ENCODE assay signal across 18 mouse cellular contexts in the genomic region with DNA sequence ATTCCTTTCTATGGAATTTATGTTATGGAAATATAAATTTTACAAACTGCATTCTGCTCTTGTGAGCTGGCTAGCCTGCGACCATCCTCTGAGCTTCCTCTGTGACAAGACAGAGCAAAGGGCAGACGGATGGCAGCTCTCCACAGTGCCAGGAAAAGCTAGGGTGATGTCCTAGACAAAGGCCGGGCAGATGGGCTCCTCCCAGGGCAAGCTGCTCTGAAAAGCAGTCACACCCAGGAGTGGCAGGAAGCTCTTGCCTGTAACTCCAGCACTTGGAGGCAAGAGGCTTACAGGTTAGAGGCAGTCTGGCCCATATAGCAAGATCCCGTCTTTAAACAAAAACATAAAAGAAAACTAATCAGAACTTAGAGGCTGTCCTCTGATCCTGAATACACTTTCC. TPM values are rescaled to one million over a fixed set of nuclear protein-coding genes. Genes with fewer than 3 reads are reported as not detected.
A peak's percentile ranks its signal among the peaks of the same experiment; 100 is the strongest.
DNase-seq lines count a peak whose midpoint lies in the region; ATAC-seq and TF ChIP-seq lines count a peak whose summit lies in the region.
"Had no signal": no experiment of that assay in that cellular context is flagged by ENCODE, and none has a peak within 500 bp of the region (broad histone marks: within the 10 kb centered on the region; RNA-seq: fewer than 3 reads in every experiment).

No protein-coding gene starts in this region.

- H3K9me3 ChIP-seq in E14TG2a.4 (ENCODE audit: low read length): no peaks in the 10 kb centered on the region
- no peaks in the 10 kb centered on the region for H3K9me3 ChIP-seq in hindbrain, postnatal 0 days (ENCODE audit: low read length)
- H3K9me3 ChIP-seq in forebrain, postnatal 0 days (ENCODE audit: low read length): no peaks in the 10 kb centered on the region
- H3K9me3 ChIP-seq: embryonic facial prominence, embryonic 12.5 days; liver, embryonic 13.5 days had no signal

- no peak overlapping the region for H3K9ac ChIP-seq in hindbrain, postnatal 0 days (replicated peaks; ENCODE audit: low read length)
- H3K9ac ChIP-seq in forebrain, postnatal 0 days: no peak overlapping the region
- H3K9ac ChIP-seq: embryonic facial prominence, embryonic 12.5 days; liver, embryonic 13.5 days had no signal

- no peaks in the 10 kb centered on the region for H3K27me3 ChIP-seq in E14TG2a.4 (ENCODE audit: insufficient read depth, low read length)
- no peaks in the 10 kb centered on the region for H3K27me3 ChIP-seq in hindbrain, postnatal 0 days (ENCODE audit: insufficient read depth, low read length)
- H3K27me3 ChIP-seq in forebrain, postnatal 0 days (ENCODE audit: insufficient read depth, low read length): no peaks in the 10 kb centered on the region
- H3K27me3 ChIP-seq: liver, embryonic 13.5 days had no signal

- H3K36me3 ChIP-seq in E14TG2a.4 (ENCODE audit: insufficient read depth, low read length): peaks cover 61% of the 10 kb centered on the region
- peaks cover 54% of the 10 kb centered on the region for H3K36me3 ChIP-seq in hindbrain, postnatal 0 days (ENCODE audit: insufficient read depth, low read length)
- peaks cover 54% of the 10 kb centered on the region for H3K36me3 ChIP-seq in forebrain, postnatal 0 days (ENCODE audit: insufficient read depth)

- ATAC-seq in hindbrain, postnatal 0 days: no peak
- ATAC-seq in forebrain, postnatal 0 days: no peak
- ATAC-seq: forebrain, embryonic 16.5 days had no signal

- peaks cover 81% of the 10 kb centered on the region for H3K4me1 ChIP-seq in E14TG2a.4 (replicated peaks; ENCODE audit: low read depth, low read length)
- H3K4me1 ChIP-seq in hindbrain, postnatal 0 days (ENCODE audit: insufficient read depth, low read length): peaks cover 12% of the 10 kb centered on the region
- H3K4me1 ChIP-seq in forebrain, postnatal 0 days (ENCODE audit: insufficient read depth): no peaks in the 10 kb centered on the region

- no peak for TF ChIP-seq CTCF in E14TG2a.4 (conservative IDR thresholded peaks at IDR 0.05; ENCODE audit: low read length)
- TF ChIP-seq CTCF in hindbrain, postnatal 0 days (IDR thresholded peaks at IDR 0.05; ENCODE audit: low read depth): no peak
- TF ChIP-seq CTCF in forebrain, postnatal 0 days (IDR thresholded peaks at IDR 0.05; ENCODE audit: low read depth): no peak

- H3K4me2 ChIP-seq in hindbrain, postnatal 0 days (ENCODE audit: low read depth, low read length): no peak overlapping the region
- no peak overlapping the region for H3K4me2 ChIP-seq in forebrain, postnatal 0 days (ENCODE audit: low read depth)
- H3K4me2 ChIP-seq: embryonic facial prominence, embryonic 12.5 days; liver, embryonic 13.5 days had no signal

- H3K27ac ChIP-seq in hindbrain, postnatal 0 days: peak overlapping the region; percentile 41; the same call in 1 of the 2 replicates
- no peak overlapping the region for H3K27ac ChIP-seq in forebrain, postnatal 0 days (ENCODE audit: low read depth, low read length)
- H3K27ac ChIP-seq: embryonic facial prominence, embryonic 12.5 days; kidney, postnatal 0 days; liver, embryonic 13.5 days had no signal

- peak overlapping the region; percentile 21 for H3K4me3 ChIP-seq in E14TG2a.4 (replicated peaks; ENCODE audit: low read length)
- no peak overlapping the region for H3K4me3 ChIP-seq in hindbrain, postnatal 0 days (ENCODE audit: low read length)
- H3K4me3 ChIP-seq in forebrain, postnatal 0 days (ENCODE audit: low read depth, low read length): no peak overlapping the region
- H3K4me3 ChIP-seq: embryonic facial prominence, embryonic 12.5 days; liver, embryonic 13.5 days; myocyte had no signal

- 55% methylated on average over 4 of the region's 4 CpGs for WGBS in hindbrain, postnatal 0 days
- WGBS in forebrain, postnatal 0 days: 66% methylated on average over 4 of the region's 4 CpGs

- DNase-seq in kidney, postnatal 36 days: peak; percentile 29 to 51
- no peak for DNase-seq in kidney, postnatal 14 days
- DNase-seq in brain, adult 2 months (ENCODE audit: low read depth, low spot score): peak; percentile 87
- DNase-seq in hindbrain, postnatal 0 days (ENCODE audit: low spot score): no peak
- no peak for DNase-seq in right cerebral cortex, postnatal 10 days (ENCODE audit: low spot score in 2 of 2)
- no peak for DNase-seq in forebrain, postnatal 0 days
- DNase-seq: liver, embryonic 13.5 days had no signal

RNA-seq across cellular contexts. Expression of gene Git2, which starts 19.3 kb away (rescaled TPM):
- 41.2 and 43.5 TPM in 2 replicates for total RNA-seq in hindbrain, postnatal 0 days (2014; rRNA removed)
- polyA plus RNA-seq in hindbrain, postnatal 0 days (2015; fragmentation: Nextera tagmentation; extraction: Ambion mirVana): 34.4 and 36.4 TPM in 2 replicates
- 42.2 and 57.6 TPM in 2 replicates for total RNA-seq in forebrain, postnatal 0 days (2014; rRNA removed)
- 21.9 and 31.1 TPM in 2 replicates for polyA plus RNA-seq in forebrain, postnatal 0 days (2015; fragmentation: Nextera tagmentation; extraction: Ambion mirVana)

RNA-seq across cellular contexts. Expression of gene Ankrd13a, which starts 20.1 kb away (rescaled TPM):
- 44.7 and 55.1 TPM in 2 replicates for total RNA-seq in hindbrain, postnatal 0 days (2014; rRNA removed)
- 30.7 and 31.4 TPM in 2 replicates for polyA plus RNA-seq in hindbrain, postnatal 0 days (2015; fragmentation: Nextera tagmentation; extraction: Ambion mirVana)
- total RNA-seq in forebrain, postnatal 0 days (2014; rRNA removed): 34.3 and 44.8 TPM in 2 replicates
- 20.7 and 20.8 TPM in 2 replicates for polyA plus RNA-seq in forebrain, postnatal 0 days (2015; fragmentation: Nextera tagmentation; extraction: Ambion mirVana)

RNA-seq across cellular contexts. Expression of gene 1500011B03Rik, which starts 28.7 kb away (rescaled TPM):
- total RNA-seq in hindbrain, postnatal 0 days (2014; rRNA removed): 250 and 316 TPM in 2 replicates
- polyA plus RNA-seq in hindbrain, postnatal 0 days (2015; fragmentation: Nextera tagmentation; extraction: Ambion mirVana): 354 and 366 TPM in 2 replicates
- total RNA-seq in forebrain, postnatal 0 days (2014; rRNA removed): 298 and 325 TPM in 2 replicates
- 378 and 431 TPM in 2 replicates for polyA plus RNA-seq in forebrain, postnatal 0 days (2015; fragmentation: Nextera tagmentation; extraction: Ambion mirVana)

RNA-seq across cellular contexts. Expression of gene 4930519G04Rik, which starts 58.9 kb away (rescaled TPM):
- total RNA-seq in hindbrain, postnatal 0 days (2014; rRNA removed): not detected in 2 replicates
- polyA plus RNA-seq in hindbrain, postnatal 0 days (2015; fragmentation: Nextera tagmentation; extraction: Ambion mirVana): not detected in 2 replicates
- total RNA-seq in forebrain, postnatal 0 days (2014; rRNA removed): not detected in 2 replicates
- not detected in 2 replicates for polyA plus RNA-seq in forebrain, postnatal 0 days (2015; fragmentation: Nextera tagmentation; extraction: Ambion mirVana)
- total RNA-seq: ES-E14; gastrocnemius, postnatal 4 days; heart, postnatal 25 days; left cerebral cortex, adult 18-20 months had no signal
- polyA plus RNA-seq: brain, embryonic 14.5 days; embryonic facial prominence, embryonic 12.5 days; forebrain, embryonic 16.5 days; kidney, postnatal 0 days; liver, embryonic 13.5 days; myocyte; urinary bladder, adult 2 months had no signal

Comparison
In these comparisons a context has a peak if more than half of its experiments do, and no peak if none do; other contexts are left out.
1. DNase-seq: peak in kidney, postnatal 36 days (2 of 2) and brain, adult 2 months (single experiment); none in kidney, postnatal 14 days (single experiment), hindbrain, postnatal 0 days (single experiment), right cerebral cortex, postnatal 10 days (0 of 2) and forebrain, postnatal 0 days (single experiment).